Comparison of ENCODE assay signal across 19 mouse cellular contexts in the genomic region with DNA sequence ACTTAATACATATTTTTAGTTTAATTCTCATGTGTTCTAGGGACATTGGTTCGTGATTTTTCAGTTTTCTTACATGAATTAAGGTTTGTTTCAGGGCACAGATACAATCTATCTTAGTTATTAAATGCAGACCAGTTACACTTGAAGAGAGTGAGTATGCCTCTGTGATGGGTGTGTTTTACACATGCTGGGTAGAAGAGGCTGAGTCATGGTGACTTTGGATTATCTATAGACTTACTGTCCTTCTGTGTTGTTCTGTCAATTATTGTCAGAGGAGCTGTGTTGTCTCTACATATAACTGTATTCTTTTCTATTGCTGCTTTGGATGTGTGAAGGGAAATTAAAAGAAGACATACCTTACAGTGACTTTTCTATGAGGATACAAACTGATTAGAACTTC.
"Had no signal": no experiment of that assay in that cellular context is flagged by ENCODE, and none has a peak within 500 bp of the region (broad histone marks: within the 10 kb centered on the region; RNA-seq: fewer than 3 reads in every experiment).

No protein-coding gene starts in this region.

- ATAC-seq: inflammation-experienced regulatory T-cells, adult 6 months; intestine, embryonic 16.5 days had no signal

- H3K4me1 ChIP-seq: lung, embryonic 15.5 days; stomach, embryonic 15.5 days had no signal

- H3K36me3 ChIP-seq: lung, embryonic 15.5 days; stomach, embryonic 15.5 days had no signal

- H3K4me3 ChIP-seq: lung, embryonic 15.5 days; stomach, embryonic 15.5 days had no signal

- H3K27me3 ChIP-seq: lung, embryonic 15.5 days; stomach, embryonic 15.5 days had no signal

- H3K4me2 ChIP-seq: lung, embryonic 15.5 days; midbrain, embryonic 11.5 days; stomach, embryonic 15.5 days had no signal

- DNase-seq: kidney, adult 18-20 months; kidney, adult 9 months; kidney, postnatal 14 days; kidney, postnatal 4 days; layer of hippocampus, adult 9-11 months; lung, adult 18-20 months; lung, postnatal 14 days; lung, postnatal 4 days; midbrain, embryonic 14.5 days; right cerebral cortex, adult 18-20 months; right cerebral cortex, postnatal 14 days; right cerebral cortex, postnatal 4 days; thymus, adult 18-20 months; thymus, postnatal 36 days had no signal

- H3K9me3 ChIP-seq: lung, embryonic 15.5 days; stomach, embryonic 15.5 days had no signal

- H3K27ac ChIP-seq: lung, embryonic 15.5 days; stomach, embryonic 15.5 days had no signal

- H3K9ac ChIP-seq: lung, embryonic 15.5 days; stomach, embryonic 15.5 days had no signal
